ENCODE assay signal across 27 mouse cellular contexts in genomic region chr1:89113731-89114130, GRCm38 (mm10). TPM values are rescaled to one million over a fixed set of nuclear protein-coding genes. Genes with fewer than 3 reads are reported as not detected.
A peak's percentile ranks its signal among the peaks of the same experiment; 100 is the strongest.
DNase-seq lines count a peak whose midpoint lies in the region; ATAC-seq and TF ChIP-seq lines count a peak whose summit lies in the region.
"Had no signal": no experiment of that assay in that cellular context is flagged by ENCODE, and none has a peak within 500 bp of the region (broad histone marks: within the 10 kb centered on the region; RNA-seq: fewer than 3 reads in every experiment).

No protein-coding gene starts in this region.

- POLR2A ChIA-PET in Patski (lab: Charles Lee): interaction anchor here (0.6 kb wide), 1 partner anchor 301 kb away, joined by 3 read pairs; no protein-coding TSS in a partner anchor

- TF ChIP-seq EP300 in stomach, postnatal 0 days (optimal IDR thresholded peaks at IDR 0.05): no peak

- no peak overlapping the region for H3K9ac ChIP-seq in kidney, postnatal 0 days (ENCODE audit: low read depth, low read length)
- no peak overlapping the region for H3K9ac ChIP-seq in stomach, postnatal 0 days (ENCODE audit: low read length)
- H3K9ac ChIP-seq: embryonic facial prominence, embryonic 13.5 days; forebrain, embryonic 12.5 days; forebrain, embryonic 15.5 days; heart, embryonic 12.5 days; heart, embryonic 15.5 days; hindbrain, embryonic 14.5 days had no signal

- H3K4me1 ChIP-seq in heart, embryonic 10.5 days: peaks cover 80% of the 10 kb centered on the region
- H3K4me1 ChIP-seq in kidney, postnatal 0 days (replicated peaks; ENCODE audit: insufficient read depth, low read length): peaks cover 46% of the 10 kb centered on the region
- H3K4me1 ChIP-seq in stomach, postnatal 0 days (replicated peaks; ENCODE audit: control insufficient read depth, insufficient read depth): 0 out of 2 replicates have a peak, but pooled peaks cover 4% of the 10 kb centered on the region

- intact Hi-C loops in heart, postnatal 10 days (cut with DNase I): no loop called here

- WGBS in heart, embryonic 10.5 days: 89% methylated on average over 3 of the region's 3 CpGs
- WGBS in kidney, postnatal 0 days: 72% methylated on average over 3 of the region's 3 CpGs
- 83% methylated on average over 3 of the region's 3 CpGs for WGBS in stomach, postnatal 0 days

- no peak for ATAC-seq in kidney, postnatal 0 days (replicated peaks; ENCODE audit: low FRiP score, low read depth)
- ATAC-seq in Patski: peak; percentile 15
- no peak for ATAC-seq in stomach, postnatal 0 days (ENCODE audit: low FRiP score, low TSS enrichment)
- ATAC-seq: CD4-positive, CD25-positive, alpha-beta regulatory T cell, adult 4 months; forebrain, embryonic 15.5 days; hindbrain, postnatal 0 days; inflammation-experienced regulatory T-cells, adult 6 months had no signal

- CTCF ChIA-PET in Patski (lab: Charles Lee): interaction anchor here (1.5 kb wide), 1 partner anchor 20 kb away, joined by 3 read pairs; no protein-coding TSS in a partner anchor

- peak; percentile 31; the same call in 1 of the 2 replicates for TF ChIP-seq CTCF in kidney, postnatal 0 days (IDR thresholded peaks at IDR 0.05; ENCODE audit: low read depth)
- TF ChIP-seq CTCF in Patski (IDR thresholded peaks at IDR 0.05): no peak
- 0 out of 2 replicates have a peak, but pooled peaks have one; percentile 26 for TF ChIP-seq CTCF in stomach, postnatal 0 days (IDR thresholded peaks at IDR 0.05; ENCODE audit: low read depth)

- H3K4me3 ChIP-seq in heart, embryonic 10.5 days: no peak overlapping the region
- H3K4me3 ChIP-seq in kidney, postnatal 0 days (replicated peaks; ENCODE audit: low read depth, low read length): no peak overlapping the region
- no peak overlapping the region for H3K4me3 ChIP-seq in stomach, postnatal 0 days (ENCODE audit: low read depth, low read length)
- H3K4me3 ChIP-seq: embryonic facial prominence, embryonic 10.5 days; embryonic facial prominence, embryonic 13.5 days; erythroblast, embryonic 14.5 days; forebrain, embryonic 12.5 days; forebrain, embryonic 15.5 days; heart, embryonic 12.5 days; heart, embryonic 15.5 days had no signal

- DNase-seq in heart, embryonic 10.5 days (ENCODE audit: low spot score): no peak
- DNase-seq in heart, postnatal 10 days: no peak
- DNase-seq in kidney, postnatal 0 days (ENCODE audit: low spot score): no peak
- DNase-seq in kidney, adult 18-20 months: no peak
- no peak for DNase-seq in Patski (ENCODE audit: low read depth, low spot score)
- DNase-seq in stomach, postnatal 0 days (ENCODE audit: low spot score): no peak
- DNase-seq: adrenal gland, postnatal 10 days; cerebellum, adult 11-12 months; cerebellum, adult 8-10 months; cerebellum, postnatal 10 days; cerebellum, postnatal 36 days; embryo, embryonic 11 days; gastrocnemius, postnatal 14 days; heart, postnatal 14 days; heart, postnatal 4 days had no signal

- H3K27me3 ChIP-seq in heart, embryonic 10.5 days (ENCODE audit: insufficient read depth, poor library complexity, severe bottlenecking): no peaks in the 10 kb centered on the region
- no peaks in the 10 kb centered on the region for H3K27me3 ChIP-seq in kidney, postnatal 0 days (ENCODE audit: insufficient read depth, low read length)
- no peaks in the 10 kb centered on the region for H3K27me3 ChIP-seq in Patski
- no peaks in the 10 kb centered on the region for H3K27me3 ChIP-seq in stomach, postnatal 0 days (ENCODE audit: control insufficient read depth, insufficient read depth, low read length)
- H3K27me3 ChIP-seq: embryonic facial prominence, embryonic 13.5 days; forebrain, embryonic 12.5 days; forebrain, embryonic 15.5 days; heart, embryonic 12.5 days; heart, embryonic 15.5 days had no signal

- H3K4me2 ChIP-seq in kidney, postnatal 0 days (ENCODE audit: low read length): no peak overlapping the region
- H3K4me2 ChIP-seq in stomach, postnatal 0 days (replicated peaks; ENCODE audit: low read depth): no peak overlapping the region
- H3K4me2 ChIP-seq: embryonic facial prominence, embryonic 13.5 days; forebrain, embryonic 12.5 days; forebrain, embryonic 15.5 days; heart, embryonic 12.5 days; heart, embryonic 15.5 days; hindbrain, embryonic 14.5 days had no signal

- H3K36me3 ChIP-seq in heart, embryonic 10.5 days: peaks cover 5% of the 10 kb centered on the region; the same call in 1 of the 2 replicates
- H3K36me3 ChIP-seq in kidney, postnatal 0 days (ENCODE audit: insufficient read depth, low read length): no peaks in the 10 kb centered on the region
- H3K36me3 ChIP-seq in stomach, postnatal 0 days (ENCODE audit: control insufficient read depth, insufficient read depth, low read length): no peaks in the 10 kb centered on the region
- H3K36me3 ChIP-seq: embryonic facial prominence, embryonic 13.5 days; forebrain, embryonic 12.5 days; forebrain, embryonic 15.5 days; heart, embryonic 15.5 days had no signal

- H3K27ac ChIP-seq in heart, embryonic 10.5 days: peak overlapping the region; percentile 57; the same call in 1 of the 2 replicates
- peak overlapping the region; percentile 19; the same call in 1 of the 2 replicates for H3K27ac ChIP-seq in kidney, postnatal 0 days
- no peak overlapping the region for H3K27ac ChIP-seq in stomach, postnatal 0 days (replicated peaks)
- H3K27ac ChIP-seq: embryonic facial prominence, embryonic 10.5 days; embryonic facial prominence, embryonic 13.5 days; forebrain, embryonic 12.5 days; forebrain, embryonic 15.5 days; heart, embryonic 15.5 days; hindbrain, embryonic 14.5 days; hindbrain, postnatal 0 days had no signal

- in situ Hi-C loops in Patski (cut with MboI; ENCODE audit: low pct_unique_long_range_greater_than_20kb): loop anchor here (5.0 kb wide), 1 partner anchor 36 kb away; no protein-coding TSS in a partner anchor

- no peaks in the 10 kb centered on the region for H3K9me3 ChIP-seq in heart, embryonic 10.5 days
- no peaks in the 10 kb centered on the region for H3K9me3 ChIP-seq in kidney, postnatal 0 days (replicated peaks; ENCODE audit: low read length)
- no peaks in the 10 kb centered on the region for H3K9me3 ChIP-seq in stomach, postnatal 0 days (ENCODE audit: control insufficient read depth, low read length)
- H3K9me3 ChIP-seq: embryonic facial prominence, embryonic 10.5 days; embryonic facial prominence, embryonic 13.5 days; forebrain, embryonic 12.5 days; forebrain, embryonic 15.5 days; heart, embryonic 12.5 days; heart, embryonic 15.5 days had no signal

RNA-seq across cellular contexts. Expression of gene Sh3bp4, which starts 43.5 kb away (rescaled TPM):
- polyA plus RNA-seq in heart, embryonic 10.5 days (2016; fragmentation: Nextera tagmentation; extraction: Ambion mirVana): 23.4 and 28.3 TPM in 2 replicates
- 10 to 100 TPM; 26.2 to 28.6 TPM for total RNA-seq in heart, postnatal 10 days (2021)
- polyA plus RNA-seq in kidney, postnatal 0 days (2015; fragmentation: Nextera tagmentation; extraction: Ambion mirVana): 22.7 and 24.9 TPM in 2 replicates
- 87.8 TPM for polyA plus RNA-seq in Patski (2021)
- polyA plus RNA-seq in stomach, postnatal 0 days (2015; fragmentation: Nextera tagmentation; extraction: Ambion mirVana): 7.6 and 8.0 TPM in 2 replicates
- total RNA-seq: MEL had no signal
- polyA plus RNA-seq: erythroblast, embryonic 14.5 days had no signal
